Mouse (Mus musculus) left cerebral cortex, postnatal 36 days (tissue): ENCODE data around the gene Sept9. TPM values are rescaled to one million over a fixed set of nuclear protein-coding genes. Genes with fewer than 3 reads are reported as not detected.

Source experiments
- DNase-seq, 2 experiments: peaks; one replicate each; pipeline ENCODE4 v3.0.0; 2021 to 2022; ENCODE audit warnings: low spot score in 2 of 2, mixed read lengths in 1 of 2
- intact Hi-C: fragments of 180-260 bp; cut with DNase I; formaldehyde crosslinking; loops from one replicate; pipeline ENCODE4 v1.15.1; 2025
- total RNA-seq, 2 experiments: library from RNA; stranded (reverse); gene quantifications; 2 replicates each; pipeline ENCODE4 v1.2.3; 2021

Gene Sept9
- total RNA-seq, 2 experiments from 2014 or later = 74.3 to 77.1 TPM

DNA sequence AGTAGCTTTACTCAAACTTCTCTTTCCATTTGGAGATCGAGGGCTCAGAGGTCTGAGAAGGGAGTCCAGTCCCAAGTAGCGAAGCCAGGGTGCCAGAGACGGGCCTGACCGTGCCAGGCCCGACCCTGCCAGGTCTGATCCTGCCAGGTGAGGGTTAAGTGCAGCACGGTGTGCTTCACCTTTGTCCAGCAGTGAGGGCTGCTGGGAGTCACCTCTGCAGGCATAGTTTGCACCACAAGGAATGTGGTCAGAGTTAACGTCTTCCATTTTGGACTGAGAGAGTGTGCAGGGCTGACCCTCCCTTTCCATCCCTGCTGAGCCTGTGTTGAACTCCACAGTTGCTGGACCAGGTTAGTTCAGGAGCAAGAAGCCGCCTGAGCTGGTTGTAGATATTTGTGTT, 77.5 kb downstream of the Sept9 start:
- DNase-seq = no peak
- intact Hi-C loops = no loop called here

DNA sequence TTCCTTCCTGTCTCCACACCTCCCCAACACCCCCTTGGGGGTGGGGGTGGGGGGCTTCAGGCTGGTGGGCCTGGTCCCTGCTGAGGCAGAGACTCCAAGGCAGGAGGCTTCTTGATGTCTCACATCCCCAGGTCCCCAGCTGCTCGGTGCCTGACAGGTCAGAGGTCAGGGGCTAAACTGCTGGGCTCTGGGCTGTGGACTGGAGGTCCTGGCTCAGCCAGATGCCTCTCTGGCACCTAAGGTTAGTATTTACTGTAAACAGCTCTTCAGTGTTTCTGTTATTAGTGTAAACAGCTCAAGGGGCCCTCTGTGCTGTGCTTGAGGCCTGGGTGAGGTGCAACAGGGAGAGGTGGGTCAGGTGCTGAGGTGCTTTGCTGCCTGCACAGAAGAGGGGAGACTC, 78.7 kb downstream of the Sept9 start:
- no peak for DNase-seq
- intact Hi-C loops = no loop called here

DNA sequence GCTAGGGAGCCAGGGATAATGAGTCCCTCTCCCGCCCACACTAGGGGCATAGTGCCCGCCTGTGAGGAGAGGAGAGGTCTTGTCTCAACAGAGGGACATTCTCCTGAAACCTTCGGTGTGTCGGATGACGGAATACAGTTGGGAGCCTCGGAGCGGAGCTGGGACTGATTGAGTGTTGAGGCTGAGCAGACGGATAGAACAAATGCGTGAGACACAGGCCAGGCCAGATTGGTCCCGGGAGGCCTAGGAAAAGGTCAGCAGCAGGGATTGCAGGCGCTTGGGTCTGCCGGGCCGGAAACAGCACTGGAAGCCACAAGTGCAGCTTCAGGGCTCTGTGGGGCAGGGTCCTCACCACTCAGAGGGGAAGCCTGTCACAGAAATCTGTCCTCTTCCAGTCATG, 79.1 kb downstream of the Sept9 start:
- no peak for DNase-seq
- intact Hi-C loops = no loop called here

DNA sequence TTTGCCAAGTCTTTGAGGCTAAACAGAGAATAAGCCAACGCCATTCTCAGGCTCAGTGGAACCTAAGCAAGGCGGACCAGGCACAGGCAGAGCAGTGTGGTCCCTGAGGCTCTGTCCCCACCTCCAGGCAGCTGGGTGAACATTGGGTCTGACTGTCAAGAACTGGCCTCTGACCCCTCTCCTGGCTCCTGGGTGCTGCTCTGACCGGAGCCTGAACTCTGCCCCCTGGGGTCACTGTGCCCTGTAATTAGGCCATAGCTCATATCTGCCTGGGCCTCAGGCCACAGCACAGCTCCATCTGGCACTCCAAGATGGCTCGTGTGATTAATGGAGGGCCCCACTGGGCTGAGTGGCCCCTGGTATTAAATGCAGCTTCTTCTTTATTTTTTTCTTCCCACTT, 80.5 kb downstream of the Sept9 start:
- intact Hi-C loops = no loop called here
- DNase-seq = no peak

DNA sequence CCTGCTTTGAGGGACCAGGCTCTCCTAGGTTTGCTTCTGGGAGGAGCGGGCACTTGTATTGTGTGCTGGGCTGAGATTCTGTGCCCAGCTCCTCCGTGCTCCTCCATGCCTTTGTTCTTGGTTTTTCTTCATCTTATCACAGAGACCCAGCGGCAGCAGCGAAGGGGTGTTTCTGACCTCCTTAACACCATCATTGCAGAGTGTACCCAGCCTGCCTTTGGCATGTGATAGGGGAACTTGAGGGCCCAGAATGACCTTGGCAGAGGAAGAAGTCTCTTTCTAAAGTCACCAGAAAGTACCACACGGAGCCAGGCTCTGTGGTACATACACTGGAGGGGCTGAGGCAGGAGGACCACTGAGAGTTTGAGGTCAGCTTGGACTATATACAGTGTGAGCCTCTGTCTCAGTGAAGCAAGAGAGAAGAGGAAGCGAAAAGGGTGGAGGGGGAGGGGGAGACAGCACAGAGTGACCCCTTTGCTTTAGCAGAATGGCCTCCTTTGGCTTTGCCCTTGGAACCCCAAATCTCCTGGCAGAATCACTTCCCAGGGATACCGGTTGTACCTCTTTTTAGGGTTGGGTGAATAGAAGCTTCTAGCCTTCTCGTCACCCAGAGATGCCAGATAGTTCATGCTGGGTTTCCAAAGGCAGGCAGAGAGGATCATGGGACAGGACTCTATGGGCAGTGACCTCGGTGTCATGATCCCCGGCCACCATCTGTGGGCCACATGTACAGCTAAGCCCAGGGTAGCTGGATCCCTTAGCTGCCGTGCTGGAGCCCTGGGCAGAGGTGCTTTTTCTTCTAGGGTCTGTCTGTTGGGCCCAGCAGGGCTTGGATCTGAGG, 83.8 kb downstream of the Sept9 start:
- DNase-seq = no peak
- intact Hi-C loops = no loop called here

DNA sequence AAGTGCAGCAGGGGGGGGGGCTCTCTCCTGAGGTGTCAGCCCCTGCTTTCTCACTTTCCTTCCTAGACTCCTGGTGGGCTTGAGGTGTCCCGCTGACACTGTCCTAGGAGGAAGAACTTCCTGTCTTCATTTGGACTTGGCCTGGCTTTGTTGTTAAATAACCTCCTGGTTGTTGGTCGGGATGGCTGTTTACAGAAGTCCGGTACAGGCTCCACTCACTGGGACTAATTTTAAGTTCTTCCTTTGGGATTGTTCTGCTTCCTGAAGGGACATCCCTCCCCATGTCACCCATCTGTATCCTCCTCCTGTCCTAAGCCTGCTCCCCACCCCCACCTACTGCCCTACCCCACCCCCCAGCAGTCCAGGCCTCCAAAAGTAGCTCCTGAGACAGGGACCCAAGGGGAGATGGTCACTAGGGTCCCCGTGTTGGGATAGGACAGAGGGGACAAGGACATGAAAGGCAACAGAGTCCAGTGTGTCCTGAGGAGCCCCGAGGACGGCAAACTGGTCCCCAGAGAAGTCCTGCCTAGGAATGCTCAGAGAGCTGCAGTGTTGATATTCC, 84.5 kb downstream of the Sept9 start:
- intact Hi-C loops = no loop called here
- DNase-seq = no peak

DNA sequence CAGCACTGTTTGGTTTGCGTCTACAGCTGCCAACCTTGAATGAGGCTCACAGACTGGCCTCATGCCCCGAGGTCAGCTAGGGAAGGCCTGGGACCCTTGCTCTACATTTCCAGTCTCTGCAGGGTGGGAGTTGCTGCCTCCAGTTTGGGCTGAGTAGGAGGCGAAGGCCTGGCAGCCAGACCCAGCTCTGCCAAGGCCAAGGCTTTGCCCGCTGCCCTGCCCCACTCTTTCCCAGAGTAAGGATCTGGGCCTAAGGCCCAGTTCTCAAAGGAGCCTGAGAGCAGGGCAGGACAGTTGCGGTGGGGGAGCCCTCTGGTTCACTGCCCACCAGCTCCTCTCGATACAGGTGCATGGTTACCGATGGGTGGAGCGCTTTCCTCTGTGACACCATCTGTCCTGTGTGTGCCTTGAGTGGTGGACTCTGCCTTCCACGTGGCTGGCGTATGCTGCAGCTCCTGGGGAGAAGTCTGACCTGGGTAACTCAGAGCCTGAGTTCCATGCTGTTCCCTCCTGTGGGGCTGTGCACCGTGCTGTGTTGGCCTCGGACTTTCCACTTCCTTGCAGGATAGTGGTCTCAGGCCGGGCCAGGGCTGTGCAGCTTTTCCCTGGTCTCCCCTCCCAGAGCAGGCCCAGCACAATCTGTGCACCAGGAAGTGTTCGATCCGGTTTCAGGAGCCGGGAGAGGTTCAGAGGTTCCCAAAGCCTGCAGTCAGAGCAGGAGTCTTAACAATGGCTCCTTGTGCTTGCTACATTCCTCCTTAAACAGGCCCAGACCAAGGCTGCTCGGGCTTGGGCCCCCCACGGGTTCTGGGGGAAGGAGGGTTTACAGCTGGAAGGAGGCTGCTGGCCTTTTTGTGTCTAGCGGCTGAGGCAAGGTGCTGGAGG, 85.5 kb downstream of the Sept9 start:
- intact Hi-C loops = no loop called here
- DNase-seq = no peak

DNA sequence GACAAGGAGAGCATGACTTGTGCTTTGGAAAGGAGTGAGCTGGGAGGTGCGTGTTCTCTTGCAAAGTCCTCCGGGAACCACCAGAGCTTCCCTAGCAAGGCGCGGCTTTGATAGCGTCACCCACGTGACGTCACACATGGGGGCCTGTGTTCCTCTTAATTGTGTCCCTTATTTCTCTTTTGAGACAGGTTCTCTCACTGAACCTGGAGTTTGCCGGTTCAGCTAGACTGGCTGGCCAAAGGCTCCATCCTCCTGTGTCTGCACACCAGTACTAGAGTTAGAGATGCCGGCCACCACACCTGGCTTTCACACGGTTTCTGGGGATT, 86.1 kb downstream of the Sept9 start:
- no peak for DNase-seq

DNA sequence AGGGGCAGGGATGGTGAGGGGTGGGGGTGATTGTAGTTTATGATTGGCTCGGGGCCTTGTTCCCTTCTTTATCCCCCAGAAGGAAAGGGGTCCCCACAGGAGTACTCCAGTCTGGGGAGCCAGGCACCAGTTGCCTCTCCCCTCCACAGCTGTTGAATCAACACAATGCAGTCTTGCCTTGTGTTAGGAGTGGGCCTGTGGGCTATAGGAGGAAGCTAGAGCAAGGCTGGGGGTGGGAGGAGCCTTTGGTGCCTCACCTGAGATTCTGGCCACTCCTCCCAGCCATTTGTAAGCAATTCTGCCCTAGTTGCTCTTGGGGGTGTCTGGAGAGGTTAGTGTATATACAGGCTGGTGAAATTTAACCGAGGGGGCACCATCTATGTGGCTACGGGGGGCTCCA, 88.3 kb downstream of the Sept9 start:
- intact Hi-C loops = no loop called here
- DNase-seq = no peak

More for the DNA sequence above, 86.1 kb downstream of the Sept9 start:
- intact Hi-C loops = no loop called here

DNA sequence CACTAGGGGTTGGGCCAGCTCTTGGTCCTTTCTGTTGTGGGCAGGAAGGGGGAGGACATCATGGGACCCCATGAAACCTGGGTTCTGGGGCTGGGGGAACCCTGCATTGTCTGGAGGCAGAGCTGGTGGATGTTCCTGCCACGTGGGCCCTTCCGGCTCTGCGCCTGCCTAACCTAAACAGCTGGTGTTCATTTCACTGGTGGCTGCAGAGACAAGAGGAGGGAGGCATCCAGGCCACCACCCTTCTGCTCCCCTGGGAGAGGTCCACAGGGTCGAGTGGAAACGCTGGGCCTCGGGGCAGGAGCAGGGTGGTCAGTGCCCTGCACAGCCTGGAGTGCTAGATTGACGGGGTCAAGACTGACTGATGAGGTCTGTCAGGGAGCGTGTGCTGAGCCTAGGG, 89.3 kb downstream of the Sept9 start:
- intact Hi-C loops = no loop called here
- no peak for DNase-seq

DNA sequence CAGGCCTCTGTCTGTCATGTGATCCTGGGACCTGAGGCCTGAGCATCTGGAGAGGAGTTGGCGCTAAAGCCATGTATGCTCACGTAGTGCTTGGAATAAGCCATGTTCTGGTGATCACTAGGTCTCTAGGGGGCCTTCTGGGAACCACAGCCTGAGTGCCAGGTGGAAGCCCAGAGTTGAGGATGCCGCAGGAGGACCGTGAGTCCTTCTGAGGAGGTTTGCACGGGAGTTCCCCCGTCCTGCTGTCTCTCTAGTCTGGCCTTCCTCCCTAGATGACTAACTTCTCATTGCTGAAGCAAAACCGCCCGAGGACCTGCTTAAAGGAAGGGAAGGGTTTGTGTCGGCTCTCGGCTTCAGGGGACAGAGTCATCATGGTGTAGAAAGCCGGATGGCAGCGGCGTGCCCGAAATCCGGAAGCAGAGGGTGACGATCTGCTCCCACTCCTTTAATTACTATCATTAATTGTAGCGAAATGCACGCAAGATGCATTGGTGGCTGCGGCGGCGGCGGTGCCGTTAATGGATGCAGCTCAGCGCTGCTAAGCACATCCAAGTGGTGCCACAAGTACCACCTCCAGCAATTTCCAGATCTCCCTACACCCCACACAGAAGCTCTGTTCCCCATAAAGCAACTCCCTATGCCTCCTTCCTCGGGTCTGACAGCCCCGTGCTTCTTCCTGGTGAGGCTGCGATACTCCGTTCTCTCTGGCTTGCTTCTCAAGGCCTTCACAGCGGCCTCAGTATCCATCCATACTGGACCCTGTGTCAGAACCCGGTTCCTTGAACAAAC, 92.0 kb downstream of the Sept9 start:
- intact Hi-C loops = no loop called here
- DNase-seq = no peak

DNA sequence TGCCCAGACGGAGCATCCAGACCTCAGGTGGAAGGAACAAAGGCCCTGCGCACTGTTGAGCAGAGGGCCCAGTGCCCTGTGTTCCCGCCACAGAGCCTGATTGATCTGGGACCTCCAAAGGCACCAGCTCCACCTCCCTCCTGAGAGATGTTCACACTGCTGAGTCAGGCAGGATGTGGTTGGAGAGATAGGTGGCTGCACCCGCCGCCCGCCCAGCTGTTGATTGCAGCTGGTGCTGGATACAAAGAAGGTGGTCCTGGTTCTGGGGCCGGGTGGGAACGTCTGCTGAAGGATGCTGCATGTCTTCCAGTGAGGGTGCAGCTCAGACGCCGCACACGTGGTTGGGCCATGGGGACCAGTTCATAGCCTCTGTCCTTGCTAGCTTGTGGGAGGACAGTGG, 93.0 kb downstream of the Sept9 start:
- intact Hi-C loops = no loop called here
- no peak for DNase-seq

DNA sequence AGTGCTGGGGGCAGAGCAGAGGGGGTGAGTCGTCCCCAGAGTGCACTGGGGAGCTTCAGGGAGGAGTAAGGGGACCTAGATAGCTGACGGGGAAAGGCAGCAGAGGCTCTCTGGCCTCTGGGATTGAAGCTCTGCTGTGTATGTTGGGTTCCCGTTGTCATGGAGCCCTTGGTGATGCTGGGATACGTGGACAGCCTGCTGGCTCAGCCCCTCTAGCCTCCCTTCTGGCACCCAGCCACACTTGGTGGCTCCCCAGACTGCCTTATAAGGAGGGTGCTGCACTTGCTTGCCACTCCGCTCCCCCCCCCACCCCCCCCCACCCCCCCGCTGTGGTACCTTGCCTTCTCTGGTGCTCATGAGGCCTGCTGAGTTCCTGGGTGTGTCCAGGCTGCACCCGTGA, 95.8 kb downstream of the Sept9 start:
- intact Hi-C loops = loop anchor here (5.0 kb wide), 1 partner anchor 58 kb away; no protein-coding TSS in a partner anchor
- no peak for DNase-seq

DNA sequence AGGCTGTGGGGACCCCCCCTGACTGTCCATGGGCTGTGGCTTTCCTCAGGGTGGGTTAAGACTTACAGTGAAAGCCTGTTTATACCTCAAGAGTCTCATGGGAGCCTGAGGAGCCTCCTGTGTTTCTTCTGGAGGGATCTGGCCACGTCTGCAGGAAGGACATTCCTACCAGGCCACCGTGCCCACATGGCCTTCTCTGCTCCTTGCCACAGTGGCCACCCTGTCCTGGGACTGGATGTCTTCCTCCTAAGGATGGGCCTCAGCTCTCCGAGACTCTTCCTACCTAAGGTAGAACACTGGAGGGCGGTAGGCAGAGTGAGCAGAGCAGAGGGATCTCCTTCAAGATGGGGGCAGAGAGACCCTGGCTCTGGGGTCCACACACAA, 96.6 kb downstream of the Sept9 start:
- DNase-seq = no peak
- intact Hi-C loops = loop anchor here (5.0 kb wide), 1 partner anchor 59 kb away; no protein-coding TSS in a partner anchor

DNA sequence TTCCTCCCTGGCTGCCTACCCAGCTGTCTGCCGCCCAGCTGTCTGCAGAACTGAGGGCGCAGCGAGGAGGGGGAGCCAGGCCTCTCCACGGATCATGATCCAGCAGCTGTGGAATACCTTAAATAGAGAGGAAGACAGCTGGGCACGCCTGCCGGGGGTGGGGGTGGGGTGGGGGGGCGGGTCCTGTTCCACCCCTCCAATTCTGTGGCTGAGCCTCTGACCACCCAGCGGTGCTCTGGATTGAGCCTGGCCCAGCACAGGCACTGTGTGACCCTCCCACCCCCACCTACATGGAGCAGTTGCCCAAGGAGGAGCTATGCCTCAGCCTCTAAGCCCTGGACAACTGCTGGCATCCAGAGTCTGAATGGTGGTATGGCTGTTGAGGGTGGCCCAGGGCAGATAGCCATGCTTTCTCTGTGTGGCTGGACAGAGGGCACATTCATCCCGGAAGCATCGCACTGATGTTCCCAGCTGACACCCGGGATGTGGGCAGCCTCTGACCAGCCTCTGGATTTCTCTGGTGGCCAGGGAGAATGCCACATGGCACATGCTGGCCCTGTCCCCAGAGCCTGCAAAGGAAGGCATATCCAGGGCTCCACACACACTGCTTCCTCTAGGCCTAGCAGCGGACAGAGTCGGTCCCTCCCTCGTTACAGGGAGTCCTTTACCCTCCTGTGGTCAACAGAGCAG, 97.2 kb downstream of the Sept9 start:
- intact Hi-C loops = loop anchor here (5.0 kb wide), 1 partner anchor 59 kb away; no protein-coding TSS in a partner anchor
- no peak for DNase-seq

DNA sequence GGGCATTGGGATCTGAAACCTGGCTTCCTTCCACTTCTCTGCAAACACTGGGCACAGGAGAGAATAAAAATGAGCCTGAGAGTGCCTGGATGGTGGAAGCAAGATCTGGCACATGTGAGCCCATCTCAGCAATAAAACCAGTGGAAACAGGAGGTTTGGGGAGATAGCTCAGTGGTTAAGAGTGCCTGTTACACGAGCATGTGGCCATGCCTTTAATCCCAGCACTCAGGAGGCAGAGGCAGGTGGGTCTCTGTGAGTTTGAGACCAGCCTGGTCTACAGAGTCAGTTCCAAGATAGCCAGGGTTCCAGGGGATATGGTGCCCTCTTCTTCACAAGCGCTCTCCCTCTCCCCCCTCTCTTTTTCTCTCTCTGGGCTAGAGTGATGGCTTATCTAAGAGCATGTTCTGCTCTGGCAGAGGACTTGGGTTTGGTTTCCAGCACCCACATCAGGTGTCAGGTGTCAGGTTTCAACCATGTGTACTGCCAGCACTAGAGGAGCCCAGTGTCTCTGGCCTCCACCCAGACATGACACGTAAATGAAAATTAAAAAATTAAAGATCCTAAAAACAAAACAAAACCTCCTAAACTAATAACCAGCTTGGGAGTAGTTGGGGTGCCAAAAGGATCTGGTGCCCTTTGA, 97.8 kb downstream of the Sept9 start:
- intact Hi-C loops = loop anchor here (5.0 kb wide), 1 partner anchor 60 kb away; no protein-coding TSS in a partner anchor

DNA sequence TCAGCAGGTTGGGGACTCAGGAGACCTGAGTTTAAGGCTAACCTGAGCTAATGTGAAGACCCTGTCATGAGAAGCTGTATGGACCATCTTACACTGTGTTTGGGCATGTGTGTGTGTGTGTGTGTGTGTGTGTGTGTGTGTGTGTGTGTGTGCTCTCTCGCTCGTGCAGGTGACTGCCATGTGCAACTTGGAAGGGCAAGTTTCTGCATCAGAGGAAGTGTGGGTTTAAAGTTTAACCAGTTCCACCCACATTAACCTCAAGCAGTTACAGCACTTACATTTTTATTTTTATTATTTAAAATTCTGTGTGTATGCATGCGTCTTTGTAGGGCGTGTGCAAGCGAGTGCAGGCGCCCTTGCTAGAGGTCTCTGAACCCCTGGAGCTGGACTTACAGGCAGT, 100.3 kb downstream of the Sept9 start:
- intact Hi-C loops = loop anchor here (5.0 kb wide), 1 partner anchor 62 kb away; no protein-coding TSS in a partner anchor
- DNase-seq = no peak

More for the DNA sequence above, 97.8 kb downstream of the Sept9 start:
- DNase-seq = no peak

DNA sequence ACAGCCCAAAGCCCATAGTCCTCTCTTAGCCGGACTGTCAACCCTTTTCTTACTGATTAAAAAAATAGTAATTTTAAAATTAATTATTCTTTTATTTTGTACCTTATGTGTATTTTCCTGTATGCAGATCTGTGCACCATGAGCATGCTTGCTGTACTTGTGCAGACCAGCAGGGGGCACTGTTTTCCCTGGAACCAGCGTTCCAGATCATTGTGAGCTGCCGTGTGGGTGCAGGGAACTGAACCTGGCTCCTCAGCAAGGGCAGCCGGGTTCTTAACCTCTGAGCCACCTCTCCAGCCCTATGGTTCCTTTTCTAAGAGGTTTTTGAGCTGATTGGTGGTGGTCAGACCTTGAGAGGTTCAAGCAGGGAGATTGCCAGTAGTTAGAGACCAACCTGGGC, 101.3 kb downstream of the Sept9 start:
- intact Hi-C loops = no loop called here
- DNase-seq = no peak

DNA sequence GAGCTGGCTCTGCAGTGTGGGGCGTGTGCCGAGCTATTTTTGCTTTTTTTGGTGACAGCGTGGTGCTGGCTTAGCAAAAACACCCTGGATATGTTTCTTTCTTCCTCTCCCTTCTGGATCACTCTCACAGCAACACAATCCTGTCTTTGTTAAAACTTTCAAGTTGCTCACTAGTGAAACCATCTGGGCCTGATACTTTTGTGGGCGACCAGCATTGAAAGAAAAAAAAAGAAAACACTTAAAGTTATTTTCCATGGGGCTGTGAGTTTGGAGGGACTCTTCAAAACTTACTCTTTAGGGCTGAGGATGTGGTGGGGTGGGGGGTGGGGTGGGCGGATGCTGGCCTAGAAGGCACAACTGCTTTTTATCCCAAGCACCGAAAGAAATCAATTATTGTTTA, 102.3 kb downstream of the Sept9 start:
- intact Hi-C loops = no loop called here
- DNase-seq = no peak
